Mouse (Mus musculus): ENCODE measurements around the gene Krt86.

DNA sequence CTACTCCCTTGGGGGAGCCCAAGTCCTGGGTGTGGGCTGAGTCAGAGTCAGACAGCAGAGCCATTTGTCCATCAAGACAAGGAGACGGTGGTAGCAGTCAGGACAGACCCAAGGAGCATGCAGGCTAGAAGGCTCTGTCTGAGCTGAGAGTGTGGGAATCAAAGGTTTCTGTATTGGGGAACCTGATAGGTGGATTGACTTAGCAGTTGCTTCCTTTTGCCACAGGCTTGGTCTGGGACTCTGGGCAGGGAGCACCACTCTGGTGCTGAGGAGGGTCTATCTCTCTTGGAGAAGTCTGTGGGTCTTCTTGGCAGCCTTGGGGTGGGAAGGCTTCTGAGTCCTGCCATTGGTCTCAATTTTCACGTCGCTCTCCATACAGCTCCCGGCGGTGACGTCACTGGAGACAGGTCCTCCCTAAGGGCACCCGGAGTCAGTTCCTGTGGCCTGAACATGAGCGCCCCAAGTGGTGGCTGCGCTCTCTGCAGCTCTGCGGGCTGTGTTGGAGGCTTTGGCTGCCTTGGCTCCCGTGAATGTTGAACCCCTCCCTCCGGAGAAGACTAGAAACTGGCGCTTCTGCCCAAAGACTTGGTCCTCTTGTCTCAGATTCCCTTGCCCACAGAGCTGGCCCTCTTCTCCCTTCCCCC is 20.1 kb upstream of the Krt86 start:
- TF ChIP-seq CTCF (IDR thresholded peaks at IDR 0.05; ENCODE audit: low read depth, low read length) = peak; percentile 81
- TF ChIP-seq POLR2A (IDR thresholded peaks at IDR 0.05; ENCODE audit: extremely low read depth, insufficient read depth, low read length) = no peak

All from liver, adult 2 months (tissue).